Comparison of ENCODE assay signal across 8 mouse cellular contexts in genomic region chr16:4212167-4212962, GRCm38 (mm10). TPM values are rescaled to one million over a fixed set of nuclear protein-coding genes. Genes with fewer than 3 reads are reported as not detected.
DNase-seq lines count a peak whose midpoint lies in the region; ATAC-seq and TF ChIP-seq lines count a peak whose summit lies in the region.

No protein-coding gene starts in this region.

- H3K4me3 ChIP-seq in kidney, embryonic 16.5 days (ENCODE audit: low read length), result peak overlapping the region; percentile 99
- peak overlapping the region; percentile 94 for H3K4me3 ChIP-seq in bone marrow, adult 2 months (replicated peaks; ENCODE audit: control insufficient read depth, low read depth, low read length)
- H3K4me3 ChIP-seq in hindbrain, embryonic 11.5 days (ENCODE audit: low read depth, low read length), result peak overlapping the region; percentile 94
- H3K4me3 ChIP-seq in midbrain, embryonic 13.5 days (replicated peaks), result peak overlapping the region; percentile 98

- peak overlapping the region; percentile 99; the same call in 1 of the 2 replicates for H3K27ac ChIP-seq in kidney, embryonic 16.5 days (ENCODE audit: low read length)
- H3K27ac ChIP-seq in bone marrow, adult 2 months (ENCODE audit: control insufficient read depth, insufficient read depth, low read depth, low read length, poor library complexity), result no peak overlapping the region
- H3K27ac ChIP-seq in hindbrain, embryonic 11.5 days (ENCODE audit: low read depth, low read length), result peak overlapping the region; percentile 98; the same call in 1 of the 2 replicates
- H3K27ac ChIP-seq in midbrain, embryonic 13.5 days, result peak overlapping the region; percentile 99

- no peaks in the 10 kb centered on the region for H3K27me3 ChIP-seq in kidney, embryonic 16.5 days (ENCODE audit: insufficient read depth, low read length)
- H3K27me3 ChIP-seq in hindbrain, embryonic 11.5 days (ENCODE audit: control insufficient read depth, insufficient read depth, low read length), result peaks cover 6% of the 10 kb centered on the region; the same call in 1 of the 2 replicates
- H3K27me3 ChIP-seq in midbrain, embryonic 13.5 days, result peaks cover 6% of the 10 kb centered on the region; the same call in 1 of the 2 replicates

- H3K36me3 ChIP-seq in kidney, embryonic 16.5 days (ENCODE audit: insufficient read depth, low read length), result peaks cover 3% of the 10 kb centered on the region; the same call in 1 of the 2 replicates
- H3K36me3 ChIP-seq in hindbrain, embryonic 11.5 days (ENCODE audit: control insufficient read depth, insufficient read depth, low read length), result no peaks in the 10 kb centered on the region
- no peaks in the 10 kb centered on the region for H3K36me3 ChIP-seq in midbrain, embryonic 13.5 days

- 2% methylated on average over 23 of the region's 23 CpGs for WGBS in kidney, embryonic 16.5 days
- 2% methylated on average over 23 of the region's 23 CpGs for WGBS in bone marrow, adult 2 months
- 12% methylated on average over 23 of the region's 23 CpGs for WGBS in hindbrain, embryonic 11.5 days
- WGBS in midbrain, embryonic 13.5 days, result 6% methylated on average over 23 of the region's 23 CpGs

- intact Hi-C loops in gastrocnemius, postnatal 14 days (cut with DNase I; ENCODE audit: low total_unique reads), result loop anchor here (5.0 to 10.0 kb wide), 2 partner anchors 95 to 138 kb away; partner anchors contain the start of gene Trap1

- peaks cover 16% of the 10 kb centered on the region for H3K4me1 ChIP-seq in kidney, embryonic 16.5 days (ENCODE audit: insufficient read depth, low read length)
- H3K4me1 ChIP-seq in bone marrow, adult 2 months (ENCODE audit: control insufficient read depth, insufficient read depth, low read length), result peaks cover 4% of the 10 kb centered on the region
- no peaks in the 10 kb centered on the region for H3K4me1 ChIP-seq in hindbrain, embryonic 11.5 days (replicated peaks; ENCODE audit: control insufficient read depth, insufficient read depth, low read length)
- H3K4me1 ChIP-seq in midbrain, embryonic 13.5 days (replicated peaks), result peaks cover 48% of the 10 kb centered on the region

- H3K9me3 ChIP-seq in kidney, embryonic 16.5 days (ENCODE audit: low read length), result no peaks in the 10 kb centered on the region
- H3K9me3 ChIP-seq in hindbrain, embryonic 11.5 days (ENCODE audit: control insufficient read depth, low read length), result no peaks in the 10 kb centered on the region
- H3K9me3 ChIP-seq in midbrain, embryonic 13.5 days, result no peaks in the 10 kb centered on the region

- no peak for DNase-seq in kidney, postnatal 10 days
- DNase-seq in hindbrain, embryonic 11.5 days (ENCODE audit: low spot score), result peak; percentile 22
- no peak for DNase-seq in urinary bladder, postnatal 4 days (ENCODE audit: low spot score in 2 of 2)
- no peak for DNase-seq in gastrocnemius, postnatal 14 days
- DNase-seq in spleen, postnatal 36 days (ENCODE audit: low spot score in 2 of 2), result no peak

- no peak for TF ChIP-seq POLR2A in bone marrow, adult 2 months (IDR thresholded peaks at IDR 0.05; ENCODE audit: borderline replicate concordance, control insufficient read depth, low read depth, low read length)

- H3K4me2 ChIP-seq in kidney, embryonic 16.5 days (replicated peaks; ENCODE audit: low read depth, low read length), result peak overlapping the region; percentile 86
- peak overlapping the region; percentile 69 for H3K4me2 ChIP-seq in hindbrain, embryonic 11.5 days (replicated peaks; ENCODE audit: low read depth, low read length)
- H3K4me2 ChIP-seq in midbrain, embryonic 13.5 days (replicated peaks), result peak overlapping the region; percentile 84

- ATAC-seq in kidney, embryonic 16.5 days (ENCODE audit: low FRiP score, low TSS enrichment), result no peak; the same call in 1 of the 2 replicates
- ATAC-seq in hindbrain, embryonic 11.5 days (ENCODE audit: low FRiP score), result no peak; the same call in 1 of the 2 replicates
- no peak for ATAC-seq in midbrain, embryonic 13.5 days

- TF ChIP-seq CTCF in bone marrow, adult 2 months (IDR thresholded peaks at IDR 0.05; ENCODE audit: control insufficient read depth, insufficient read depth, low read length), result no peak

- H3K9ac ChIP-seq in kidney, embryonic 16.5 days (replicated peaks; ENCODE audit: low read length), result peak overlapping the region; percentile 99
- peak overlapping the region; percentile 90 for H3K9ac ChIP-seq in hindbrain, embryonic 11.5 days (ENCODE audit: low read depth, low read length)
- H3K9ac ChIP-seq in midbrain, embryonic 13.5 days (replicated peaks), result peak overlapping the region; percentile 91

RNA-seq across cellular contexts. Expression of gene Crebbp, which starts 1.4 kb away (rescaled TPM):
- 31.2 and 35.3 TPM in 2 replicates for polyA plus RNA-seq in kidney, embryonic 16.5 days (2015; fragmentation: Nextera tagmentation; extraction: Ambion mirVana)
- polyA plus RNA-seq in bone marrow, adult 2 months (2011; ENCODE audit: insufficient read depth, insufficient read length, low replicate concordance, missing spikeins), result 25.9 and 42.5 TPM in 2 replicates
- 35.2 and 47.3 TPM in 2 replicates for polyA plus RNA-seq in hindbrain, embryonic 11.5 days (2014; fragmentation: Nextera tagmentation; extraction: Ambion mirVana)
- polyA plus RNA-seq in midbrain, embryonic 13.5 days (2015; fragmentation: Nextera tagmentation; extraction: Ambion mirVana), result 43.8 and 47.1 TPM in 2 replicates
- total RNA-seq in gastrocnemius, postnatal 14 days (2021), result 10 to 100 TPM; 33.0 to 33.1 TPM
